Mouse (Mus musculus) forebrain, embryonic 15.5 days (tissue): ENCODE results near the gene Cacna1e. TPM values are rescaled to one million over a fixed set of nuclear protein-coding genes. Genes with fewer than 3 reads are reported as not detected.

Experiments used
- ATAC-seq: fragments of 200-750 bp; cut with Nextera tagmentation; replicated peaks from 2 replicates; pipeline ENCODE4 v1.8.0; 2017; ENCODE audit warnings: mild to moderate bottlenecking, moderate TSS enrichment, moderate library complexity
- H3K27ac ChIP-seq: fragments of 300-500 bp; sonication (generic); replicated peaks from 2 replicates; pipeline ENCODE4 v1.5.1; 2015; ENCODE audit warnings: mild to moderate bottlenecking, inconsistent platforms
- H3K27me3 ChIP-seq: fragments of 300-500 bp; sonication (generic); 2 replicates; pipeline ENCODE4 v1.6.1; 2015; ENCODE audit warnings: inconsistent platforms
- H3K36me3 ChIP-seq: fragments of 300-500 bp; sonication (generic); 2 replicates; pipeline ENCODE4 v1.6.1; 2015; ENCODE audit warnings: mild to moderate bottlenecking, inconsistent platforms
- H3K4me1 ChIP-seq: fragments of 300-500 bp; sonication (generic); 2 replicates; pipeline ENCODE4 v1.6.1; 2015; ENCODE audit warnings: inconsistent platforms
- H3K4me2 ChIP-seq: fragments of 300-500 bp; sonication (generic); replicated peaks from 2 replicates; pipeline ENCODE4 v1.6.1; 2015; ENCODE audit warnings: mild to moderate bottlenecking, inconsistent platforms
- H3K4me3 ChIP-seq: fragments of 300-500 bp; sonication (generic); 2 replicates; pipeline ENCODE4 v1.5.1; 2015; ENCODE audit warnings: mild to moderate bottlenecking, inconsistent platforms
- H3K9ac ChIP-seq: fragments of 300-500 bp; sonication (generic); replicated peaks from 2 replicates; pipeline ENCODE4 v1.6.1; 2015; ENCODE audit warnings: mild to moderate bottlenecking, inconsistent platforms
- H3K9me3 ChIP-seq: fragments of 300-500 bp; sonication (generic); 2 replicates; pipeline ENCODE4 v1.6.1; 2016; ENCODE audit warnings: inconsistent platforms
- WGBS: fragments of 180-500 bp; shearing (Covaris S2); methylation state at CpG from one replicate; pipeline ENCODE4 v1.1.7; 2015; ENCODE audit warnings: mixed read lengths; 5-methylcytosine and 5-hydroxymethylcytosine counted together
- polyA plus RNA-seq: library from polyadenylated mRNA; unstranded; fragments of >200 nt; fragmentation: Nextera tagmentation; extraction: Ambion mirVana; gene quantifications from 2 replicates; pipeline ENCODE4 v1.2.1, GENCODE M21; 2015

Cacna1e gene
- polyA plus RNA-seq, 1 experiment from 2014 or later = 13.1 TPM

DNA sequence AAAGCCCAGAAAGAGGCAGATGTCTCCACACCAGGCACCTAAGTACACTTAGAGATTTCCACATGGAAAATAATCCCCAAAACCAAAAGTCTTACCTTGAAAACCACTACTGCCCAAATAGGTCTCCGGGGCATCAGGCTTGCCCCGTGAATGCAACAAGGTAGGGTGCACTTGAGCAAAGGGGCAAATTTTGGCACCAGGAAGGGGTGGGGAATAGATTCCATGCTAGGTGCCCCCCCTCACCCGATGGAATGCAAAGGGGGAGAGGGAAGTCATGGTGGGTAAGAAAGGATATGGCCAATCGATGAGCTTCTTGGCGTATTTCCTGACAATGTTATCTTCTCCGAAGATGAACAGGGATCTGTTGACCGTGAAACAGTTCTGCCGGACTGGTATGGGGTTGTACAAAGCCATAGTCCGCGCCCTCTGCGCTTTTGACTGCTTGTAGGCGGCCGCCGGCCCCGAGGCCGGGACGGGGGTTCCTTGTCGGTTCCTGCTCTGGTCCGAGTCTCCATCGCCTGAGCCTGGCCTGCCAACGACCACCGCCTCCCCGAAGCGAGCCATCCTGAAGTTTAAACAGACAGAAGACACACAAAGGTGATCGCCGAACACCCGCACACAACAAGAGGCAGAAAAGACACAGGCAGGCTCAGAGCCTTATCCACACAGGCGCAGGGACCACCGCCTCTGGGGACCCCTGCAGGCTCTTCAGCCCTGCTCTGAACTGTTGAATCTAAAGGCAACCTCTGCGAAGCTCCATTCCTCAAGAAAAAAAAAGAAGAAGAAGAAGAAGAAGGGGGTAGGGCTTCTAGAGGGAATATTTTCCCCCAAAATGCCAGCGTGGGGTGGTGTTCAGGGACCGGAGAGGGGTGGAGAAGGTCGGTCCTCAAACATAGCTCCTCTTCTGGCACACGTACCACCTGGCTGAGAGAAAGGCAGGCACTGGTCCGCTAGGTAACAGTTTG is 158.7 kb downstream of the Cacna1e start:
- Histone ChIP-seq H3K36me3 (no peaks in the 10 kb centered on the region), H3K4me3 (peak overlapping the region; percentile 55), H3K9ac (peak overlapping the region; percentile 59), H3K4me2 (peak overlapping the region; percentile 87), H3K9me3 (no peaks in the 10 kb centered on the region), H3K4me1 (peaks cover 37% of the 10 kb centered on the region), H3K27me3 (peaks cover 20% of the 10 kb centered on the region), H3K27ac (no peak overlapping the region; the same call in 1 of the 2 replicates)
- WGBS = 19% methylated on average over 35 of the region's 35 CpGs
- no peak for ATAC-seq

DNA sequence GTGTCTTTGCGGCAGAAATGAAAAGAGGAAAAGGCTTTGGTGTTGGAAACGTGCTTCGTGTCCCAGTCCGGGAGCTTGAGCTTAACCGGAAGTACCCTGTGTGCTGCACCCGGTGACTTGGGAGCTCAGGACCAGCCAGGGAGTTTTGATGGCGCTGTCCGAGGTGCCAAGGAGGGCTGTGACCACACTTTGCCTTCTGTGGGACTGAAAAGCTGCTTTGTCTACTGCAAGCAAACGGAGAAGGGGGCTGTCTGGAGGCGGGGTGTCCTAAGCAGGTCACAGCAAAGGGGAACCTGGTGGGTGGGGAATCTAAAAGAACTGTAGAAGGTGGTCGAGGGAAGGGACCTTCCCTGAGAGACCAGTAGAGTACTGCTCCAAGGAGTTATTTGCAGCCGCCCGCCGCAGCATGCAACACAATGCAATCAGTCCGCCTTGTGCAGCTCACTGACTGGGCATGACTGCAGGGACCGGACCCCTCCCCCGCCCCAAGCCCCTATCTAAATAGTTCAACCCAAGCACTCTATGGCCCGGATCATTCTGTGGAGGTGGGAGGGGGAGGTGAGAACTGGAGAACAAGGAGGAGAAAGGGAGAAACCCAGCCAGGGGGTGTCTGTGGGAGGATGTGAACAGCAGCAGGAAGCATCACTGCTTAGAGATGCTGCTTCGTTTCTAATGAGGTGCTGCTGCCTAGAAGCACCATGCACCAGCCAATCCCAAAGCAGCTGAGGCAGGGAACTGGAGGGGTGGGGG is 160.6 kb downstream of the Cacna1e start:
- Histone ChIP-seq H3K4me2 (peak overlapping the region; percentile 87), H3K4me1 (peaks cover 36% of the 10 kb centered on the region), H3K9ac (peak overlapping the region; percentile 51), H3K27me3 (peaks cover 20% of the 10 kb centered on the region), H3K36me3 (no peaks in the 10 kb centered on the region), H3K9me3 (no peaks in the 10 kb centered on the region), H3K4me3 (peak overlapping the region; percentile 55), H3K27ac (peak overlapping the region; percentile 16; the same call in 1 of the 2 replicates)
- peak; percentile 62 for ATAC-seq
- WGBS = under 1% methylated on average over 19 of the region's 19 CpGs

DNA sequence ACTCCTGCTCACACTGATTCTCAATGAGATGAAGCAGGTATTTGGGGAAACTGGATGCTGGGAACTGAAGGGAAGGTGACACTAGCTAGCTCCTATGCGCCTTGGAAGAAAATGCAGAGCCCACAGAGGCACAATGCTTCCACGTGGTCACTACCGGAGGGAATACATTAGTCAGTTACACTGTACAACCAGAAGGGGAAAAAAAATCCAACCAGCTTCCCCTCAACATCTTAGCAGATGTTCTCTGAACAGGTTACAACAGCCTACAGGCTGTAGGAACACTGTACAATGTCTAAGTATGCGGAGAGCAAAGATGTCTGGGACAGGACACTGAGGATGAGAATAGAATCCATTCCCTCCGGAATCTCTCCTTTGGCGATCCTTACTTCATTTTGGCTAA is 161.2 kb downstream of the Cacna1e start:
- WGBS = 22% methylated on average over 6 of the region's 6 CpGs
- ATAC-seq = peak; percentile 38
- Histone ChIP-seq H3K4me1 (peaks cover 39% of the 10 kb centered on the region), H3K27me3 (peaks cover 20% of the 10 kb centered on the region), H3K9ac (peak overlapping the region; percentile 51), H3K4me3 (peak overlapping the region; percentile 55), H3K36me3 (no peaks in the 10 kb centered on the region), H3K9me3 (no peaks in the 10 kb centered on the region), H3K27ac (peak overlapping the region; percentile 16; the same call in 1 of the 2 replicates), H3K4me2 (peak overlapping the region; percentile 87)

DNA sequence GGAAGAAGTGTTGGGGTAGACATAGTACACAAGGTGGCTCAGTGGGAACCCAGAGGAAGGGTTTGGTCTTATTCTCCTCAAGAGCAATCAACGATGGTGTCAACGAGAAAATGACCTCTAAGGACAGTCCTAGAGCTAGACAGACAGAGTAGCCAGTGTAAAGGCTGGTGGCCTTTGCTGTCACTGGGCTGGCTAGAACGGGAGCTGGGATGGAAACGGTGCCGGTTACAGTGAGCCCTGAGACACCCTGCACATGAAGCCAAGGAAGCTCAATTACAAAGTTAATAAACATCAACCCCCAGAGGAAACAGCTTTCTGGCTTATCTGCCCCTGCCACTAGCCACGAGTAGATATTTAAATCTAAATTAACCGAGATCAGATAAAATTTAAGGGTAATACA is 168.7 kb downstream of the Cacna1e start:
- Histone ChIP-seq H3K27ac (no peak overlapping the region), H3K4me1 (peaks cover 14% of the 10 kb centered on the region; the same call in 1 of the 2 replicates), H3K9me3 (no peaks in the 10 kb centered on the region), H3K36me3 (no peaks in the 10 kb centered on the region), H3K4me3 (no peak overlapping the region), H3K9ac (no peak overlapping the region), H3K27me3 (no peaks in the 10 kb centered on the region), H3K4me2 (no peak overlapping the region)
- 88% methylated on average over 7 of the region's 7 CpGs for WGBS
- no peak for ATAC-seq

GRCm38 (mm10) chr1:154712747-154713146 is 171.6 kb downstream of the Cacna1e start:
- Histone ChIP-seq H3K27me3 (no peaks in the 10 kb centered on the region), H3K4me1 (peaks cover 3% of the 10 kb centered on the region; the same call in 1 of the 2 replicates), H3K9ac (no peak overlapping the region), H3K9me3 (no peaks in the 10 kb centered on the region), H3K4me2 (no peak overlapping the region), H3K4me3 (no peak overlapping the region), H3K36me3 (no peaks in the 10 kb centered on the region), H3K27ac (no peak overlapping the region)
- WGBS = 93% methylated on average over 4 of the region's 4 CpGs
- ATAC-seq = no peak

- no peak for ATAC-seq
- Histone ChIP-seq H3K27me3 (no peaks in the 10 kb centered on the region), H3K36me3 (no peaks in the 10 kb centered on the region), H3K27ac (no peak overlapping the region), H3K4me3 (no peak overlapping the region), H3K9ac (no peak overlapping the region), H3K9me3 (no peaks in the 10 kb centered on the region), H3K4me1 (peaks cover 12% of the 10 kb centered on the region), H3K4me2 (no peak overlapping the region)
- 97% methylated on average over 4 of the region's 4 CpGs for WGBS
Observed at GRCm38 (mm10) chr1:154707584-154708290, 176.6 kb downstream of the Cacna1e start.

DNA sequence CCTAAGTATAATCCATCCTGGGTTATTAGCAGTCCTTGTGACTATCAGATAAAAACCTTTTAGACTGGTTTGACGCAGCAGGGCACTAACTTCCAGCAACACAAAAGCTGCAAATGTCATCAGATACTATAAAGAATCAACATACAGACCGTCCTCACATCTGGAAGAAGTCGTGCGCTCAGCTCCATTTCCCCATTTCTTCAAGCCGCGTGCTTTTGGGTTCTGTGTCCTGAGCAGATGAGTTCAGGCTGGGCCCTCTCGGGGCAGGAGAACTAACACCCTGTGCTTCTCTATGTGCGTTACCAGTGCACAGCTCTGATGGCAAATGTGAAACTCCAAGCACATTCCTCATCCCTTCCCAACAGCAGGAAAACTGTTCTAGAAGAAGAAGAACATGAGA is 177.3 kb downstream of the Cacna1e start:
- no peaks in the 10 kb centered on the region for H3K27me3 ChIP-seq
- no peak for ATAC-seq
- 92% methylated on average over 8 of the region's 8 CpGs for WGBS
- no peaks in the 10 kb centered on the region for H3K9me3 ChIP-seq
- H3K4me1 ChIP-seq = peaks cover 12% of the 10 kb centered on the region
- no peak overlapping the region for H3K27ac ChIP-seq
- no peak overlapping the region for H3K4me3 ChIP-seq
- H3K36me3 ChIP-seq = no peaks in the 10 kb centered on the region
- H3K9ac ChIP-seq = no peak overlapping the region
- no peak overlapping the region for H3K4me2 ChIP-seq

GRCm38 (mm10) chr1:154705882-154706565 is 178.3 kb downstream of the Cacna1e start:
- H3K4me2 ChIP-seq = no peak overlapping the region
- WGBS = 87% methylated on average over 7 of the region's 7 CpGs
- H3K27ac ChIP-seq = no peak overlapping the region
- no peak overlapping the region for H3K9ac ChIP-seq
- peaks cover 12% of the 10 kb centered on the region for H3K4me1 ChIP-seq
- H3K36me3 ChIP-seq = no peaks in the 10 kb centered on the region
- H3K9me3 ChIP-seq = no peaks in the 10 kb centered on the region
- ATAC-seq = no peak
- H3K27me3 ChIP-seq = no peaks in the 10 kb centered on the region
- H3K4me3 ChIP-seq = no peak overlapping the region

GRCm38 (mm10) chr1:154704558-154705185 is 179.6 kb downstream of the Cacna1e start:
- H3K36me3 ChIP-seq = no peaks in the 10 kb centered on the region
- ATAC-seq = peak; percentile 67
- no peak overlapping the region for H3K4me3 ChIP-seq
- no peak overlapping the region for H3K4me2 ChIP-seq
- peaks cover 12% of the 10 kb centered on the region for H3K4me1 ChIP-seq
- WGBS = 31% methylated on average over 11 of the region's 11 CpGs
- peak overlapping the region; percentile 24 for H3K27ac ChIP-seq
- no peaks in the 10 kb centered on the region for H3K9me3 ChIP-seq
- H3K27me3 ChIP-seq = no peaks in the 10 kb centered on the region
- H3K9ac ChIP-seq = no peak overlapping the region

GRCm38 (mm10) chr1:154702623-154703022 is 181.7 kb downstream of the Cacna1e start:
- Histone ChIP-seq H3K4me1 (peaks cover 12% of the 10 kb centered on the region), H3K4me2 (no peak overlapping the region)
- 85% methylated on average over 2 of the region's 2 CpGs for WGBS

More at GRCm38 (mm10) chr1:154702623-154703022, 181.7 kb downstream of the Cacna1e start:
- Histone ChIP-seq H3K27me3 (no peaks in the 10 kb centered on the region), H3K36me3 (no peaks in the 10 kb centered on the region), H3K9ac (no peak overlapping the region), H3K27ac (no peak overlapping the region), H3K4me3 (no peak overlapping the region), H3K9me3 (no peaks in the 10 kb centered on the region)
- no peak for ATAC-seq
